Mouse (Mus musculus): ENCODE measurements at regions not wholly inside any gene's neighbourhood (a gene's known extent, or its start where the extent isn't known, plus 50 kb on each side); places are given as distances from the start of the nearest gene placed in this dataset.

DNA sequence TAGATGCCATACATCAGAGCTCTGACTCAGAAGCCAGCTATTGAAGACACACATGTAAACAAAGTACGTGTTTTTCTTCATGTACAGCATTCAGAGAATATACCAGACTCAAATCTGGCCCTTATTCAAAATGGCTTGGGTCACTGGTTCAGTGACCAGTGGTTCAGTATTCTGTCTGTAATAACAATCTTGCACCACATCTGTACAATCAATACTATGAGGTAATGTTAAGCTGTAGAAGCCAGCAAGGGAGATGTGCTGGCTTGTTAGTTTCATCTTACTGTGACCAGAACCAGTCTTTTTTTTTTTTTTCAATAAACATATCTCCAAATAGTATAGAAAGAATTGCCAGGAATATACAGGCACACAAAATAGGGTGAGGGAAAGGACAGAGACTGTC, 229.6 kb upstream of the Dcn start:
- no peak for DNase-seq (ENCODE audit: low spot score in 2 of 2)

DNA sequence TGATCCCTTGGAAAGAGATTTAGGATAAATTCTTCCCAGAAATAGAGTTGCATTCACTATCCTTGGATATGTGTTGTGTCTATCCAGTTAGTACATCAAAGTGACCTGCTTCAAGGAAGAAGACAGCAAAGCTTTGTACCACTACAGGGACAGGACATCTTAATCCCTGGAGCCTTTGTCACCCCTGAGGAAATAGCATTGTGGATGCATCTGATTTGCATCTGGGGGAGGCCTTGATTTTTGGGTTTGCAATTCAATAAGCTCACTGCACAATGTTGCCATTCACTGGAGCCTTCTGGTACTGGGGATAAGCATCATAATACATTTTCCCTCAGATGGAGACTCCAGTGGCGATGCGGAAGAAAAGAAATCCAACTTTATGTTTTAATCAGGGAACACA, 229.2 kb upstream of the Dcn start:
- no peak for DNase-seq (ENCODE audit: low spot score in 2 of 2)

DNA sequence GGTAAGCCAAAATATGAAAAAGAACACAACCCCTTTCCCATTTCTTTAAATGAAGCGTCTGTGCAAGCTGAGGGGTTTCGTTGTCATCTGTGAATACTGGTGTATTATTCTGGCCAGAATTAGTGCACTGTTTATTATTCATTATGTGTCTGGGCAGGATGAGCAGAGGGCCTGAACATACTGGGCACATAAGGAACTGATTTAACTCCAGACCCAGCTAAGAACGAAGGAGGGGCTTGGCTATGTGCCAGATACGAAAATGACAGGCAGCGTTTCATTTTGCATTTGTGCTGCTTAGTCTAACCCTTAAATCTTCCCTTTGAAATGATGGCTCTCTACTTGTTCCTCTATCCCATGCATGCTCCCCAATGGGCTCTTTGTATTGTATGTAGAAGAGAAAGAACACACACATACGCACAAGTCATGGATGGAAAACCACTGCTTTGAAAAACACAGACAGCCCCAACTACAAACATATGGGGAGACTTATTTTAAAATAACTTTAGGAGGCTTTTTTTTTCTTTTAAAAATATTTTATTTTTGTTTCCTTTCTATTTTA, 213.4 kb upstream of the Dcn start:
- no peak for DNase-seq (ENCODE audit: low spot score in 2 of 2)

DNA sequence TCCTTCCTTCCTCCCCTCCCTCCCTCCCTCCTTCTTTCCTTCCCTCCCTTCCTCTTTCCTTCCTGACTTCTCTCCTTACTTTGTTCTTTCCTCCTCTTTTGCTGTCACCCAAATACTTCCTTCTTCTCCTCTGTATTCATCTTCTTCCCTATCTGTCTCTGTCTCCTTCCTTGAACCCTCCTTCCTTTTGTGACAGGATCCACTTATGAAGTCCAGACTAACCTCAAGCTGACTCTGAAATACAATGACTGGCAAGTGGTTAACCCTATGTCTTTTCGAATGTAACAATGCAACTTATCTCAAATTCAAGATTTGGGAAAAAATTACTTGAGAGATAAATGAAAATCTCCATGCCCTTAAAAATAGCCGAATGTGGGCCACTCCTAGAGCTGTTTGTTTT, 197.0 kb upstream of the Dcn start:
- no peak for DNase-seq (ENCODE audit: low spot score in 2 of 2)

DNA sequence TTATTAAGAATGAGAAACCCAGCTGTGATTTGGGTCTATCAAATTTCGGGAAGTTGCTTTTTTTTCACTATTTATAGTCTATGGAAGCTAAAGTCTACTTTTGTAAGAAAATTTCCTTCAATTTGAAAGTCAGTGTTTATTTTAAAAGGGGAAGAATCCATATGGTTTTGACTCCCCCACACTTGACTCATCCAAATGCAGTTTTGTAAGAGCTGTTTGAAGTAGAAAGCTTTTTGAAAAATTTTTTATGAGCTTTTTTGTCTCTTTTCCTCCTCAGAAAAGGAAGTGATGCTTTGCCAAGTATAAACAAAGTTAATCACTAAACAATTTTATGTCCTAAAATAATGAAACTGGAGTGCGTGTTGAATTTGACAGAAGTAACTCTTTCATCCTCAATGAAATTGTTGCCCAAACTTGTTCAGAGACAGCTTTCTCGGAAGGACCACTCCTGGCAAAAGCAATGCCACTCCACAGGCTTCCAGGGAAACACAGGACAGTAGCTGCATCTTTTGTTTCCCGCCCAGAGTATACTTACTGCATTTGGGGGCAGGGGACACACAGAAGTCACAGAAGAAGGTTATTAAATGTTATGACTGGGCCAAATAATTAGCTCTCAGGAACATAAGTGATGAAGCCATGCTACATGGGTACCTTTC, 196.4 kb upstream of the Dcn start:
- DNase-seq (ENCODE audit: low spot score in 2 of 2) = peak; percentile 5 to 19

DNA sequence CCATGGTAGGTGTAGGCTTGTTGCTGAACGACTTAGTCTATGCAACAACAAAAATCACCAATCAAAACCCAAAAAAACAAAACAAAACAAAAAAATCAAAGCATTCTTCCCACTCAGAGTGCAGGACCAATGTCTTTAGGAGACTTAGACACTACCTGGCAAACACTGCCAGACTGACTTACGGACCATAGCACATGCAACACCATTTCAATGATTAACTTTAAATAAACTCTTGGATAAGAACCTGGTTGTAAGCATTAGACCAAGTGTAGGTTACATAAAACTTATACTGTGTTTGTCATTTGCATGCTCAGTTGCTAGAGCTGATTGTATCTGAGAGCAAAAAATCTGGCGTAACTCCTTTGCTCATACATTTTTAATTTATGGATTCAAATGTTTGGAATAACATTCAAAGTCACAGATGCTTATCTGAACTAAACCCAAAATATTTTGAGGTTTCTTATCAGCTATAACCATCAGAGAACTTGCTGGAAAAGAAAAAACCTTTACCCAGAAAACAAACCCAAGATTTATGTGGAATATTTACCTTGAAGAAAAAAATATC, 174.5 kb upstream of the Dcn start:
- DNase-seq (ENCODE audit: low spot score in 2 of 2) = no peak

DNA sequence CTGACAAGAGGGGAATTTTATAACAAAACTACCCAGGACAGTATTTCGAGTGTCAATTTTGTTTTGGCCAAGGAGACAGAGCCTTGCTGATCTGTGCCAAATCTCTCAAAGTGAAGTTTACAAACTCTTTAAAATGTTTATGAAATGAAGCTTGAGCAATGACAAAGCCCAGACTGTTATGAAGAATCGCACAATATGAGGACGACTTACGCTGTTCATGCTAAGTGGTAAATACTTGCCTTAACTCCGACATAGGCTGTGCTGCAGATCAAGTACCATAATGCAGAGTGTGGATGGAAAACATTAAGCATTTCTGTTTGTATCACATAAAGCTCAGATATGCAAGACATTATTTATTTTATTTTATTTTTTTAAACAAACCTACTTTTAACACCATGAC, 169.8 kb upstream of the Dcn start:
- DNase-seq (ENCODE audit: low spot score in 2 of 2) = no peak

DNA sequence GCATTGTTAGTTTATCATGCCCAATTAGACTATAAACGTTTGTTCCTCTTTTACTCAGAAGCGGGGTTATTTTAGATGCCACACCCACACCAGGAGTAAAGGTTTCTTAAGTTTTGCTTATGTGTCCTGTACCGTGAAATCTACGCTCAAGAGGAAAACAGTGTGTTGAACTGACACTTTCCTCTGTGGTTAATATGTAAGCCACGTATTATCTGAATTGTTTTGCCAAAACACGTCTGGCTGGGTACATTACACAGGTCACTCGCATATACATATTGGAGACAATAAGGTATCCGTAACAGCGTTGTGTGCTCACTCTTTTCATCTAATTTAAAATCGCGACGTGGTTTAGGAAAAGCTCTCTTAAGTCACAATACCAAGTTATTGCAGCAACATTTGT, 166.9 kb upstream of the Dcn start:
- DNase-seq (ENCODE audit: low spot score in 2 of 2) = peak in 1 of 2 experiments; percentile 17

DNA sequence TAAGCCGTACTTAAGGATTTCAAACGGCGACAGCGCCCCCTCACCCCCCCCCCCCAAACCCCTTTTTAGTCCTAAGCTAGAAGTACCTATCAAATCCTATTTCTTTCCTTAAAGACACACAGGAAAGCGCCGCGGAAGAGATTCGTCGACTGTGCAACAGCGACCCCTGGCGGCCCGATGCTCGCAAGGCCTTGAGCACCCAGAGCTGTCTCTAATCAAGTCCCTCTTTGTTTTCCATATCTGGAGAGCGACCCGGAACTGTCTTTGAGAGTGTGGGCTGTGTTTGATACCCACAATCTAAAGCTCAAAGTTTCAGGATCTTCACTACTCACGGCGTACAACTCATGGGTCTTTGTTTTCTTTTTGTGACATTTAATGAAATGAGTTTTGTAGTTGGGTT, 166.4 kb upstream of the Dcn start:
- DNase-seq (ENCODE audit: low spot score in 2 of 2) = peak; percentile 96 to 98

DNA sequence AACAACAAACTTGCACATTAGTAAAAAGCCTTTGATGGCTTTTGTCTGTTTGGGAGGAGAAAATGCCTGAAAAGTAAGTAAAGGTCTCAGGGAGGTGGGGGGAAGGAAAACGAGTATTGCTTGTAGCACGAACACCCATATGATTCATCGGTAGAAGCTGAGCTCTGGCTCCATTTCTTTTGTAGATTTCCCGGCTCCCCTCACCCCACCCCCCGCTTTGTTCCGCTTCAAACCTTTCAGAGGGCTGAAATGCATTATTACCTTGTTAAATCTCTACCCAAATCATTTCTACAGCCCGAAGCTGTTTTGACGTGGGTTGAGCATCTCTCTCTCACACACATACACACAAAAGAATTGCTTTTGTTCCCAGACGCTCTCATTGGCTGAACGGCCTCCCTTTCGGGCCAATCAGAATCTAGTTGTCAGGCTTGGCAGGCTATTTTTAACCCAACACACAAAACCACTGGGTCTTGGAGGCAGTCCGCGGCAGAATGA, 166.0 kb upstream of the Dcn start:
- DNase-seq (ENCODE audit: low spot score in 2 of 2) = peak; percentile 91 to 94

DNA sequence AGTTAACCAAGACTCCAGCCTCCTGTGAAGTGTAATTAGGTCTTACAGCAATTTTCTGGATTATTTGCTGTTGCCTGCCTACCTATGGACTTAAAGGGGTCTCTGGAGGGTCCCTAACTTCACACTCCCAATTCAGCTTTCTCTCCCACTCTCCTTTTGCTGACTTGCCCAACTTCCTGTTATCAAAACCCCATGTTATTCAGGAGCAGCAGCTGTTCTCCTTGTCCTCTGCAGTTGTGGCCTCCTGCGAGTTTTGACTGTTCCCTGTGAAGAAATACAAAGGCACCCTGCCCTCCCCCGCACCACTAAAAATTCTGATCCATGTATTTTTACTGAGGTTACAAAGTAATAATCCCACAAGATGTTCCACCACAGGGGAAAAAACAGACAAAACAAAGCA, 146.8 kb upstream of the Dcn start:
- no peak for DNase-seq (ENCODE audit: low spot score in 2 of 2)

DNA sequence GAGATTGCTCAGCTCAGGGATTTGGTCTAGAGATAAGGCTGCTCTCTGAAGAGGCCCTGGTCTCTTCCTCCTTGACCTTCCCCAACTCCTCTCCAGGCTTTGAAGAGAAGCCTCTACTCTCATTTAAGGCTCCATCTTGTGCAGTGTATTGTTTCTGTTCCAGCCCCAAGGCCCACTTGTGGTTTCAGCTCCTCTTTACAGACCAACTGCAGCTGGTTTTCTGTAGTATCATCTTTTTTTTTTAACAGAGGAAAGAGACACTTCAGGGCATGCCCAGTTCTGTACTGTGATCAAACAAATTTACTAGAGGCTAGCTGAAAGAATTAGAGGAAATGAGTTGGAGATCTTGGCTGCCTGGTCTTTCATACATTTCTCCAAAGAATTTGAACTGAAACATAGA, 145.4 kb upstream of the Dcn start:
- DNase-seq (ENCODE audit: low spot score in 2 of 2) = no peak

DNA sequence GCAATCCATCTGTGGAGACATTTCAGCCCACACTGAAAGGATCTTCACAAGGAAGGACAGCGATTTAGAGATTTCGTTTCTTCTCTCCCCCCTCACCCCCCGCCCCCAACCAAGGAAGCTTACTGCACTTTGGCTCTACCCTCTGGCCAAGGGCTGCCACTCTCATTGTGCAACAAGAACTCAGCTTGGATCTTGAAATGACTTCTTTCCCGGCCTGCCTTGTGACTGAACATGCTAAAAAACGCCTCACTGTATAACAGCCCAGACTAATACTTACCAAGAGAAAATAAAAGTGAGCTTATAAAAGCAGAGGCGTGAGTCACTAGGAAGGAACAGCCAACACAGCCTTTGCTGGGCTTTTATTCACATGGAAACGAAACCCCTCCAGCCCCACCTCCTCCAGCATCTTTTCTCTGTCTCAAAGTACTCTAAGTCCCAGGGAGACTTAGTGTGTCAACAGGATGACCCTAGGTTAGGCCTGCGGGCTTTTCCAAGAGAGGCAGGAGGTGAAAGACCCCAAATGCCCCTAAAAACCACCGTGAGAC, 144.7 kb upstream of the Dcn start:
- no peak for DNase-seq (ENCODE audit: low spot score in 2 of 2)

DNA sequence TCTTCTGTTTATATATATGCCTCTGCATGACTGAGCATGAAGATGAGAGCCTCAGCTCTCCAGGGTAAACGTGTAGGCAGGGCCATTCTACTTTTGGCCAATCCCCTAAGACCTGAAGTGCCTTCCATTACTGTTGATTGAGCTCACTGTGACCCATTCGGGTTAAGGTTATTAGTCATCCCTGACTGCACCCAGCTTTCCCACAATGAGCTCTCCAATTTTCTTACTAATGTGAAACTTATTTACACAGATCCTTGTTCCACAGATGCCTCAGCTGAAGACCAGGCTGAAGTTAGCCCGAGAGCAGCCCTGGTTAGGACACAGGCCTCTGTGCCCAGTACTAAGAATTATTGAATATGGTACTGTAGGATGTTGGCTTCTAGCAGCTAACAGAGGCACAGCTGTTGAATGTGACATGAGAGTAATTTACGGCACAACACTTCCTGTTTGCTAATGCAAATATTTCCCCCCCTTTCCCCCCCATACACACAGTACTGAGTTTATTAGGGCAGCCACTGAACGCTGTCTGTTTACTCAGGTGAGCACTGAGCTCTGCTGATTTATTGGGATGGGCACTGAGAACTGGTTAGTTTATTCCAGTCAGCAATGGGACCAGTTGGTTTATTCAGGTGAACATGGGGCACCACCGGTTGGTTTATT, 141.2 kb upstream of the Dcn start:
- no peak for DNase-seq (ENCODE audit: low spot score in 2 of 2)

DNA sequence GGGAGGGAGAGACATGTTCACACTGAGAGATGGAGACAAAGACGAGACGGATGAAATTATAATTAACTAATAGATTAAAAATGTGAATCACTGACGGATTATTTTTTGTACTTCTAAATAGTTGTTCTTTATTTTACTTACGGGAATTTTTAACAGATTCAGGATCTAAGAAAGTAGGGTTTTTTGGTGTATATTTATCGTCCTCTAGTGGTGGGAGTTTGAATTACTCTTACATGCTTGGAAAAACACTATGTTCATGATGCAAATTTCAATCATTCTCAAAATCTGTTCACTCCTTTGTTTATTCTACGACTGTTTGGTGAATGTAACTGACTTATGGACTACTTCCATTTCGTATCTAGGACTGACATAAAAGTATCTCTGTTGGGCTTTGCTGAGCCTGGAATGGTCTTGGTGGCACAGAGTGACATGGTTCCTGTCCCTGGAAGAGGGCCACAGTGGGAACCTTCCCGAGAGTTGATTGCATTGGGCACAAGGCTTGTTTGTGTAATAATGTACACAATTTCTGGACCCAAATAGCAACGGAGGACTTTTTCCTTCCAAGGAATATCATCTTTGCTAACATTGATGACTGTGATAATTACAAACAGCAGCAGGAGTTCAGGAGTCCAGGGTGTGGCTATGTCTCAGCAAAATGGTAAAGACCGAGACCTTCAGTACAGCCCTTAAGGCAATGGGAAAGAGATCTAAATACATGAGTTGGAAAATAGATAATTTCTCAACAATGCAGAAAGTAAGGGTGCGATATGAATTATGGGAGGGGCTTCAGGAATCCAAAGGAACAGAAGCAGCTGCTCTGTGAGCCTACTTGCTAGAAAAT, 139.3 kb upstream of the Dcn start:
- no peak for DNase-seq (ENCODE audit: low spot score in 2 of 2)

DNA sequence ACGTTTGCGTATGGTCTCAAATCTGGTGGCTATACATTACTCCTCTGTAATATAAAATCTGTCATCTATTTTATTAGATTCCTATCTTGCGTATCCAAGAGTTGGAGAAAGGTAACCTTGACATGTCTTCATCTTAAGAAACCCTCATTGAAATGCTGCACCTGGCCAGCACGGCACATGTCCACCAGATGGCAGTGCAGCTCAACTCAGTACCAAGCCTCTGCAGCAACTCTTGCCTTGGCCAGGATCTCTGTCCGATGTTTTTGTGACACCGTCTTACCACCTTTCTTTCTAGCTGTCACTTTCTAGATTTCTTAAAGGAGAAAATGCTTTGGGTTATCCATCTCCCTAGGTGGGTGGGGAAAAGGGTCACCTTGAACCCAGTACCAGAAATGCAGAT, 134.1 kb upstream of the Dcn start:
- peak; percentile 84 to 86 for DNase-seq (ENCODE audit: low spot score in 2 of 2)

DNA sequence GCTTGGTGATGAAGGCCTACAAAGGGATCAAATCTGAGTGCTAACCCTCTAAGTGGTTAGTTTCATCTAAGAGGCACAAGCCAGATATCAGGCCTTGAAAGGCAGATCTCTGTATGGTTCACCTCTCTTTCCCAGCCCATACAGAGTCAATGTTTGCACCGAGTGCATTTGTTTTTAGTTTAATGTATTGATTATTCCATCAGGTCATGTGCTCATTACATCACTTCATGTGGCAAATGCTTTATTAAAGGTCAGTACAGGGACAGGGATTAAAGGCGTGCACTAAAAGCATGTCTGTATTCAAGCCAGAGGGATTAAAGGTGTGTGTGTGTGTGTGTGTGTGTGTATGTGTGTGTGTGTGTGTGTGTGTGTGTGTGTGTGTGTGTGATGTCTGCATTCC, 132.5 kb upstream of the Dcn start:
- no peak for DNase-seq (ENCODE audit: low spot score in 2 of 2)

DNA sequence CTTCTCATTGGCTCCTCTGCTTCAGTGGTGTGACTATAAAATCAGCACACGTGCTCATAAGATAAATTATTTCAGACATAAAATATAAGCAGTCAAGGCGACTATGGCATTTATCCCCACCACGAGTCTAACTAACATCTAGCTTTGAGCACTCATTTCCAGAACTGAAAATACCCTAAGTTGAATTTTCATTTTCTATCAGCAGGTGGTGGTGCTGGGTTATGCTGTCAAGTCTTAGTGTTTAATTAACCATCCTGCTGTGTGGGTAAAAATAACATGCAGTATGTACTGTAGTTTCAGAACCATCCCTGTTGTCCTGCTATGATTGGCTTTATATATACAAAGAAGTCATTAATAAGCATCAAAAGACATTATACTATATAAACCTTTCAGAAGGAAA, 110.8 kb upstream of the Dcn start:
- DNase-seq (ENCODE audit: low spot score in 2 of 2) = no peak

DNA sequence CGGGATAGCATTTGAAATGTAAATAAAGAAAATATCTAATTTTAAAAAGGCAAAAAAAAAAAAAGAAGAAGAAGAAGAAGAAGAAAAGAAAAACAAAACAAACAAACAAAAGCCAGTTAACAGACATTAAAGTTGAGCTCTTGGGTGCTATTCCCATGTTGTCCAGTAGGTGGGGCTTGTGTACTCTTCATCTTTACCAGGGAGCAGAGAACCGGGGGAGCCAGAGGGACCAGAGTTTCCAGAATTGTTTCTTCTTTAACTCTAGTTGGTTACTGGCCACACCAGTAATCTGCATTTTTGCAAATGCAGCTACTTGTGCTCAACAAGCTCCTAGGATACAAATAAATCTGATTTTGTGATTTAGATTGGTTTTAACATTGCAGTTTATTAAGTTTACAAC, 103.6 kb upstream of the Dcn start:
- peak; percentile 48 to 62 for DNase-seq (ENCODE audit: low spot score in 2 of 2)

DNA sequence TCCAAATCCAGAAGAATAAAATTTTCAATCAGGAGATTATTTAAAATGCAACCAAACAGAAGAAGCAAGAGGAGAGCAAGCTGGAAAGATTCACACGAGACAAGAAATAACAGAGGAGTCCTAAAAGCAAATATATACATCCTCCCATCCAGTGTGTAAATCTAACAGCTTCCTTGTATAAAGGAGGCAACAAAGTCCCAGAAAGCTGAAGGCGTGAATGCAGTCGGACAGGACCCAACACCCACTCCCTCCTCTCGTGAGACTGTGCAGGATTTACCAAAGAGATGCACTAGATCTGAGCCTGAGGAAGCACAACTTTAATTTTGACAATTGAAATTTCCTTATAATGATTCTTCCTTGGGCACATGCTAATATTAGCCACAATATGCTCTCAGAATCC, 103.0 kb upstream of the Dcn start:
- no peak for DNase-seq (ENCODE audit: low spot score in 2 of 2)

DNA sequence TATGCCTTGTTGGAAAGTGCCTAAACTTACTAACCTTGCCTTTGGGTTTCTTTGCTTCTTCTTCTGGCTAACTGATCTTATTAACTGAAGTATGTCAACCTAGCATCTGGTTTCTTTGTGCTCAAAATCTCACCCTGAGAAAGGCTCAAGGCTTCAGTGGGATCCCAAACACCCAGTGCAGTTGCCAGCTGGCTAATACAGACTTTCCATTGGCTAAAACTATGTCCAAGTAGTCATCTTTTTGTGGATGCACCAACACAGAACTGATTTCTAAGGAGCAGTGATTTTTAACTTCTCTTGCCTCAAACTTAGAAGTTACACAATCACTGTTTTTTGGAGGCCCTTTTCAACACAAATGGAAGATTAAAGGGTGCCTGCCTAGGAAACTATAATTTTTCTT, 97.8 kb upstream of the Dcn start:
- no peak for DNase-seq (ENCODE audit: low spot score in 2 of 2)

DNA sequence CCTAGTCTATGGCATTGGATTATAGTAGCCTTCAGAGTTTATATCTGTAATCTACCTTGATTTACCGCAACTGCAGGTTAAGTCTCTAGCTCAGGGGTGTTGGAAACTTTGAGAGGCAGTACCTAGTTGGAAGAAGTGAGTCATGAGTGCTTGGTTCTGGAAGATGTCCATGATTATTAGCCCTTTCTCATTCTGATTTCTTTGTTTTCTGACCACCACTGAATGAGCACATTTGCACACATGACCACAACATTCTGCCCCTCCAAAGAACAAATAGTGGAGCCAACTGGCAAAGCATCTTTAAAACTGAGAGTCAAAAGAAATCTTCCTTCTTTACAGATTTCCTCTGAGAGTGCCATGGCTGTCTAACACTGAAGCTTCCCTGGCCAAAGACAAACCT, 95.5 kb upstream of the Dcn start:
- no peak for DNase-seq (ENCODE audit: low spot score in 2 of 2)

Data from right cerebral cortex, adult 2 months (tissue).